Mouse (Mus musculus) hindbrain, embryonic 13.5 days (tissue): ENCODE results near the gene Rfc2. TPM values are rescaled to one million over a fixed set of nuclear protein-coding genes. Genes with fewer than 3 reads are reported as not detected.

ENCODE experiments used
- ATAC-seq: fragments of 200-750 bp; cut with Nextera tagmentation; 2 replicates; pipeline ENCODE4 v1.8.0; 2017; ENCODE audit warnings: moderate TSS enrichment; ENCODE audit not compliant: low FRiP score
- H3K27ac ChIP-seq: fragments of 300-500 bp; sonication (generic); 2 replicates; pipeline ENCODE4 v1.5.1; 2015; ENCODE audit warnings: inconsistent platforms, mild to moderate bottlenecking, moderate library complexity
- H3K27me3 ChIP-seq: fragments of 300-500 bp; sonication (generic); 2 replicates; pipeline ENCODE4 v1.6.1; 2015; ENCODE audit warnings: mild to moderate bottlenecking, inconsistent platforms
- H3K36me3 ChIP-seq: fragments of 300-500 bp; sonication (generic); 2 replicates; pipeline ENCODE4 v1.6.1; 2015; ENCODE audit warnings: mild to moderate bottlenecking, inconsistent platforms
- H3K4me1 ChIP-seq: fragments of 300-500 bp; sonication (generic); replicated peaks from 2 replicates; pipeline ENCODE4 v1.6.1; 2015; ENCODE audit warnings: inconsistent platforms
- H3K4me2 ChIP-seq: fragments of 300-500 bp; sonication (generic); 2 replicates; pipeline ENCODE4 v1.6.1; 2015; ENCODE audit warnings: inconsistent platforms, mild to moderate bottlenecking, moderate library complexity
- H3K4me3 ChIP-seq: fragments of 300-500 bp; sonication (generic); 2 replicates; pipeline ENCODE4 v1.5.1; 2015; ENCODE audit warnings: mild to moderate bottlenecking, inconsistent platforms
- H3K9ac ChIP-seq: fragments of 300-500 bp; sonication (generic); 2 replicates; pipeline ENCODE4 v1.6.1; 2015; ENCODE audit warnings: mild to moderate bottlenecking, inconsistent platforms
- H3K9me3 ChIP-seq: fragments of 300-500 bp; sonication (generic); 2 replicates; pipeline ENCODE4 v1.6.1; 2016; ENCODE audit warnings: inconsistent platforms
- whole genome bisulfite sequencing: fragments of 180-500 bp; shearing (Covaris S2); methylation state at CpG from one replicate; pipeline ENCODE4 v1.1.7; 2015; 5-methylcytosine and 5-hydroxymethylcytosine counted together
- polyA plus RNA-seq: library from polyadenylated mRNA; unstranded; fragments of >200 nt; fragmentation: Nextera tagmentation; extraction: Ambion mirVana; gene quantifications from 2 replicates; pipeline ENCODE4 v1.2.1, GENCODE M21; 2015

Gene Rfc2
- 192 and 194 TPM in 2 replicates for polyA plus RNA-seq

DNA sequence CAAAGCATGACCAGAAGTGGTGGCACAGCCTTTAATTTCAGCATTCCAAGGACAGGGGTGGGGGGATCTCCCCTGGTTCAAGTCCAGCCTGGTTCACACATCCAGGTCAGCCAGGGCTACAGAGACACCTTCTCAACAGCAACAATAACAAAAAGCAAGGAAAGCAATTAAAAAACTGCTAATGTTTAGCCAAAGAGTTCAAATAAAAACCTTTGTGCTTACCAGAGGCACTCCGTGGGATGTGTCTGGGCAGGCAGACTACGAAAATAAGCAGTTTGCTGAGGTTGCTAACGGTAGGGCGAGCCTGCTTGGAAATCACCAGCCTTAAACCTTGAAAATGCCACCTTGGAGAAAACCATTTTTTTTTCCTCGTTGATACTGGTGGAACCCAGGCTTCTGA lies at the start of gene Rfc2:
Gene Rfc2, plus strand, starts transcription at position 221 of the 400 bp plus-strand sequence.
- Histone ChIP-seq H3K27me3 (no peaks in the 10 kb centered on the region), H3K4me1 (peaks cover 14% of the 10 kb centered on the region), H3K9ac (no peak within 1 kb of the TSS), H3K27ac (no peak within 1 kb of the TSS), H3K4me2 (no peak within 1 kb of the TSS), H3K4me3 (no peak within 1 kb of the TSS), H3K9me3 (no peaks in the 10 kb centered on the region), H3K36me3 (no peaks in the 10 kb centered on the region)
- ATAC-seq: no peak
- WGBS: 81% methylated on average over 5 of the region's 5 CpGs

DNA sequence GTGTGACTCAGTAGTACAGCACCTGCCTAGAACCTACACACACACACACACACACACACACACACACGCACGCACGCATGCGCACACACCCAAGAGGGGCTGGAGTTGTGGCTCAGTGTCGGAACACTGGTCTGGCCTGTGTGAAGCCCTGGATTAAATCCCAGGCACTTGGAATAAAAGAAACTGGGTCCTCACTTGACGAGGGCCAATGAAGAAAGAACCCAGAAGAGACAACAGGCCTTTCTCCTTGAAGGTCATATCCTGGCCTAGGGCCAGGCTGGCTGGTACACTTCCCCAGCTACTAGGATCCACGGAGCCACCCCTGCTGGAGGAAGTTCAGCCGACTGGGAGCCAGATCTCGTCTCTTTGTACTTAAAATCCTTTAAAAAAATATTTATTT lies 49.6 kb upstream of the Rfc2 start:
- H3K27ac ChIP-seq: peak overlapping the region; percentile 64
- H3K4me1 ChIP-seq: peaks cover 28% of the 10 kb centered on the region
- no peaks in the 10 kb centered on the region for H3K27me3 ChIP-seq
- 85% methylated on average over 9 of the region's 9 CpGs for whole genome bisulfite sequencing
- H3K36me3 ChIP-seq: peaks cover 63% of the 10 kb centered on the region
- no peaks in the 10 kb centered on the region for H3K9me3 ChIP-seq
- no peak overlapping the region for H3K9ac ChIP-seq
- ATAC-seq: no peak; the same call in 1 of the 2 replicates
- no peak overlapping the region for H3K4me3 ChIP-seq
- no peak overlapping the region for H3K4me2 ChIP-seq

DNA sequence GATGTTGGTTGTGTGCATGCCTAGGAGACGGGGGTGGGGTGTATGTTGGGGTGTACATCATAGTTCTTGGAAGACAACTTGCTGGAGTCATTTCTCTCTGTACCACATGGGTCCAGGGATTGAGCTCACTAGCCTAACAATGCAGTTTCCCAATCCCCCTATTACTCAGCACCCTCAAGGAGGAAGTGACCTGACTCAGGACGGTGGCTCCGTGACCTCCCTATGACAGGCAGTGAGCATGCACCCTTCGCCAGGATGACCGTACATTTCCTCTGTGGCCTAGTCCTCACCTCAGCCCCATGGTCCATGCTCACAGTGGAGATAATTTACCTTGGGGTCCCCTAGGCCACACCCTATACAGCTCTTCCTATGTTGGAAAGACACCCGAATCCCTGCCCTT lies 48.7 kb upstream of the Rfc2 start:
- Histone ChIP-seq H3K27ac (no peak overlapping the region), H3K4me2 (no peak overlapping the region), H3K4me1 (peaks cover 28% of the 10 kb centered on the region), H3K4me3 (no peak overlapping the region), H3K9me3 (no peaks in the 10 kb centered on the region), H3K9ac (no peak overlapping the region), H3K27me3 (no peaks in the 10 kb centered on the region), H3K36me3 (peaks cover 69% of the 10 kb centered on the region)
- no peak for ATAC-seq
- 100% methylated on average over 6 of the region's 6 CpGs for WGBS

DNA sequence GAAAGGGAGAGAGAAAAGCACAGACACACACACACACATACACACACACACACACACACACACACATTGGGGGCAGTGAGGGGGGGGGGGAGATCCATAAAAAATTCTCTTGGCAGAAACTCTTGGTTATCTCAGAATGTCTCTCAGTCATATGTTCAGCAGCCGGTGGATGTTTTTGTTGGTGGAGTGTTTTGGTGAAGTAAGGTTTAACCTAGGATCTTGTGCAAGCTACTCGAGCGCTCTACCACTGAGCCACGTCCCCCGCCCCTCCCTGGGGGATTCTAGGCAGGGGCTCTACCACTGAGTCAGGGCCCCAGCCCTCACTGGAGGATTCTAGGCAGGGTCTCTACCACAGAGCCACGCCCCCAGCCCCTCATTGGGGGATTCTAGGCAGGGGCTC lies 45.1 kb upstream of the Rfc2 start:
- Histone ChIP-seq H3K9me3 (no peaks in the 10 kb centered on the region), H3K27ac (no peak overlapping the region), H3K36me3 (peaks cover 68% of the 10 kb centered on the region), H3K4me3 (no peak overlapping the region), H3K27me3 (no peaks in the 10 kb centered on the region), H3K9ac (no peak overlapping the region), H3K4me2 (no peak overlapping the region), H3K4me1 (peaks cover 26% of the 10 kb centered on the region)
- 96% methylated on average over 6 of the region's 6 CpGs for WGBS
- no peak for ATAC-seq

DNA sequence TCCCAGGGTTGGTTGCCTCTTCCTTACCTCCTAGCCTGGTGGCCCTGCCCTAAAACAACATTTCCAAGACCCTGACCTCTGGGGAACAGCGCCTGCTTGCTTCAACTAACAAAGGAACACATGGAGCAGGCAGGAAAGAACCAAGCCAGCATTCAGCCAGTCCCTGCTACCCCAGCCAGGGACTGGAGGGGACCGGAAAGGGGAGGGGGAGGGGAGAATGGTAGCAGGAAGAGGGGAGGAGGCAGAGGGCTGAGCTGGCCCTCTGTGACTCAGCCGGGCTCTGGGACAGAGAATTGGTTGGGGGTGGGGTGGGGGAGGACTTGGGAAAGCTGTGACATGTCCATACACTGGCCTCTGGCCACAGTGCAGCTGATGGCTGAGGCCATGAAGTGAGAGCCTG lies 41.3 kb upstream of the Rfc2 start:
- H3K27ac ChIP-seq: peak overlapping the region; percentile 52
- peak; percentile 33; the same call in 1 of the 2 replicates for ATAC-seq
- H3K9me3 ChIP-seq: no peaks in the 10 kb centered on the region
- no peak overlapping the region for H3K4me3 ChIP-seq
- no peaks in the 10 kb centered on the region for H3K27me3 ChIP-seq
- no peak overlapping the region for H3K9ac ChIP-seq
- no peak overlapping the region for H3K4me2 ChIP-seq
- WGBS: 2% methylated on average over 3 of the region's 3 CpGs
- H3K36me3 ChIP-seq: peaks cover 35% of the 10 kb centered on the region
- peaks cover 49% of the 10 kb centered on the region for H3K4me1 ChIP-seq

DNA sequence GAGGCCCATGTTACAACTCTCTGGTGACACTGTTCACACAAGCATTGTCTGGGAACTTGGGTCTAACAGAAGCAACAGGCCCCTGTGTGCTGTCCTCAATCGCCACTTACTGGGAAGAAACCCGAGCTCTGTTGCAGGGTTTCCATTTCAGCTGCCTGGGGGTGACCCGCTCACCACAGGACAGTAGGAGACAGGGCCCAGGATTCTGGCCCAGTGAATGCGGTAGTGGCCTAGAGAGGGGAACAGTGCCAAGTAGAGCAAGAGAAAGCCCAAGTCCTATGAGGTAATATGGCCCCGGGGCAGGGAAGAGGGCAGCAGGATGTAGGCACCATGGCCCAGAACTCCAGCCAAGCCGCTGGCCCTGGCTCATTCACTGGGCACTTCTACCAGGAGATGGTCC lies 40.3 kb upstream of the Rfc2 start:
- Histone ChIP-seq H3K36me3 (peaks cover 27% of the 10 kb centered on the region), H3K27me3 (no peaks in the 10 kb centered on the region), H3K27ac (no peak overlapping the region), H3K9me3 (no peaks in the 10 kb centered on the region), H3K4me1 (peaks cover 55% of the 10 kb centered on the region), H3K4me2 (no peak overlapping the region), H3K9ac (no peak overlapping the region), H3K4me3 (no peak overlapping the region)
- WGBS: 84% methylated on average over 6 of the region's 6 CpGs
- ATAC-seq: no peak

DNA sequence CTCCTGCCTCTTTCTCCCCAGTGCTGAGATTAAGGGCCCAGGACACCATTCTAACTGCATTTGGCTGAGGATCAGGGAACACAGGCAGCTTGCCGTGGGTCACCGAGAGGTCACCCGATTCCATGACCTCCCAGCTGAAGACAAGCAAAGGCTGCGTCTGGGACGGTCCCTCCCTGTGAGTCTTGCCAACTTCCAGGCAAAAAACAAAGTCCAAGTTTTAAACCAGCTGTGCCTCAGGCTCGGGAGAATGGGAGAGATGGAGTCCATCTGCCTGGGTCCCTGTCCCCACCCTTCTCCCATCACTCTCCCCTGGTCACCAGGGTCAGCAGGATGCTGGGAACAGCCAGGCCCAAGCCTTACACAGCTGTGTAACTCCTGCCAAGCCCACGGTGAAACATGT lies 39.5 kb upstream of the Rfc2 start:
- H3K4me1 ChIP-seq: peaks cover 62% of the 10 kb centered on the region
- no peak overlapping the region; the same call in 1 of the 2 replicates for H3K27ac ChIP-seq
- no peaks in the 10 kb centered on the region for H3K9me3 ChIP-seq
- peaks cover 26% of the 10 kb centered on the region for H3K36me3 ChIP-seq
- ATAC-seq: no peak
- no peak overlapping the region for H3K4me3 ChIP-seq
- no peak overlapping the region for H3K4me2 ChIP-seq
- H3K9ac ChIP-seq: no peak overlapping the region
- H3K27me3 ChIP-seq: no peaks in the 10 kb centered on the region
- 31% methylated on average over 7 of the region's 7 CpGs for WGBS

DNA sequence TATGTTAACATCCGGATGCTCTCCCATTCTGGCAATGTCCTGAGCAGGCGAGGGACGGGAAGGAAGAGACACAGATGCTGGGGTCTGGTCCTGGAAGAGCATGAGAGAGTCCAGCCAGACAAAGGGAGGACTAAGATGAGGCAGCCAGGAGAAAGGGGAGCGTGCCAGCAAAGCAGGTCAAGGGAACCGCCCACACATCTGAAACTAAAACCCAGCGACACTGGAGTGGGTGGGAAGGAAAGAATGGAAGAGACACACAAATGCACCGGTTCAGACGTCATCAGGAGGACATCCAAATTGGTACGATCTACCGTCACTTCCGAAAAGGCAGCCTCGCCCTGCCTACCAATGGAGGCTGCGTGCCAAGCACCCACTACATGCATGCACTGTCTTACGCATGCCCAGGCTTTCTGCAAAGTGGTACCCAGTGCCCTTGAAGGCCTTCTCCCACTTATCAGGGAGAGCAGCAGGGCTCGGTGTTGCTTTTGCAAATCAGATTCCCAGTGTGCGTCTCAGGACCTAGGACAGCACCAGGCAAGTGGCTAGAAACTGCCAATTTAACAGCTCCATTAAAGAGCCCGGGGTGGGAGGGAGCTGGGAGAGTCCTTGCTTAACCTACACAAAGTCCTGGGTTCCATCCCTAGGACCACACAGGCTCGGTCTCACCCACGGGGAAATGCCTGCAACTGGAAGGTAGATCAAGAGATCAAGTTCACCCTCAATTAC lies 36.5 kb upstream of the Rfc2 start:
- Histone ChIP-seq H3K9ac (no peak overlapping the region), H3K27me3 (no peaks in the 10 kb centered on the region), H3K9me3 (no peaks in the 10 kb centered on the region), H3K27ac (0 out of 2 replicates have a peak overlapping the region, but pooled peaks have one; percentile 3), H3K4me1 (peaks cover 84% of the 10 kb centered on the region), H3K4me2 (no peak overlapping the region; the same call in 1 of the 2 replicates), H3K4me3 (no peak overlapping the region), H3K36me3 (peaks cover 5% of the 10 kb centered on the region)
- WGBS: 63% methylated on average over 19 of the region's 19 CpGs
- no peak for ATAC-seq

DNA sequence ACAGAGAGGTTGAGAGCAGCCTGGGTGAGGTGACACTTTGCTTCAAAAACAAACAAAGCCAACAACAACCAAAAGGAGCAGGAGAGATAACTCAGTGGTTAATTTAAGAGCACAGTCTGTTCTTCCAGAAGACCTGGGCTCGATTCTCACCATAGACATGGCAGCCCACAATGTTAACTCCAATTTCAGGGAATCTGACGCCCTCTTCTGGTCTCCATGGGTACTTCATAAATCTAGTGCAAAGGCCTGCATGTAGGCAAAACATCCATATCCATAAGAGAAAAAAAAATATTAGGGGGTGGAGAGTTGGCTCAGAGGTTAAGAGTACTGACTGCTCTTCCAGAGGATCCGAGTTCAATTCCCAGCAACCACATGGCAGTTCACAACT lies 35.9 kb upstream of the Rfc2 start:
- no peak for ATAC-seq
- Histone ChIP-seq H3K4me2 (no peak overlapping the region), H3K36me3 (peaks cover 5% of the 10 kb centered on the region), H3K27ac (no peak overlapping the region), H3K27me3 (no peaks in the 10 kb centered on the region), H3K4me1 (peaks cover 84% of the 10 kb centered on the region), H3K9ac (no peak overlapping the region), H3K4me3 (no peak overlapping the region), H3K9me3 (no peaks in the 10 kb centered on the region)
- 62% methylated on average over 3 of the region's 3 CpGs for WGBS

DNA sequence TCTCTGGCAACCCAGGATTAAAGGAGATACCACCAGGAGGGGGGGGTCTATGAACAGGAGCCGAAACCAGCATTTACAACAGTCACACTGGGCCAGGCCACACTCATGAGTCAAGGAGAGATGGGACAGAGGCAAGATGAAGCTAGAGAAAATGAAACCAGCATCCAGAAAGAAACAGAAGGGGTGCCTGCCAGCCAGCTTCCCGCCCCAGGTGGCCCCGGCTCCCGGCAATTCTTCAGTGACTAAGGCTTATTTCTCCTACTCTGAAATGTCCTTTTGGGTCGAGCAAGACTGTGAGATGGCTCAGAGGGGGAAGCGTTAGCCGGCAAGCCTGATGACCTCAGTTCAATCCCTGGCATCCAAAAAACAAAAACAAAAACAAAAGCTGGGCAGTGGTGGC lies 34.4 kb upstream of the Rfc2 start:
- no peak overlapping the region for H3K4me3 ChIP-seq

DNA sequence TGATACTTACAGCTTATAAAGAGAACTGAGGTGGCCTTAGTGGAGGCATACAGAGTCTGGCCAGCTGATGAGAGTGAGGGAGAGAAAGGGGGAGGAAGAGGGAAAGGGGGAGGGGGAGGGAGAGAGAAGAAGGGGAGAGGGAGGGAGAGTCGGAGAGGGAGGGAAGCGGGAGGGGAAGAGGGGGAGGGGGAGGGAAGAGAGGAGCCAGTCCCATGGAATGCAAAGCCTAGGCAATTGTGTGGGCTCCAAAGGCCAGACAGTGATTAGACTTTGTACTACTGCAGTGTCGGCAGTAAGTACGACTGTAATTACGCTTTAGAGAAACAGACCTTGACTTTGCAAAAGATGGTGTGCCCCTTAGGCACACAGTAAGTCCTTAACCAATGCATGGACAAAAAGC lies 32.9 kb upstream of the Rfc2 start:
- H3K4me1 ChIP-seq: peaks cover 76% of the 10 kb centered on the region
- H3K36me3 ChIP-seq: peaks cover 5% of the 10 kb centered on the region

More for the DNA sequence above, 34.4 kb upstream of the Rfc2 start:
- no peak overlapping the region for H3K4me2 ChIP-seq
- 80% methylated on average over 7 of the region's 7 CpGs for WGBS
- H3K27ac ChIP-seq: no peak overlapping the region
- no peaks in the 10 kb centered on the region for H3K9me3 ChIP-seq
- peaks cover 5% of the 10 kb centered on the region for H3K36me3 ChIP-seq
- ATAC-seq: no peak
- H3K4me1 ChIP-seq: peaks cover 79% of the 10 kb centered on the region
- H3K9ac ChIP-seq: 0 out of 2 replicates have a peak overlapping the region, but pooled peaks have one; percentile 35
- H3K27me3 ChIP-seq: no peaks in the 10 kb centered on the region

DNA sequence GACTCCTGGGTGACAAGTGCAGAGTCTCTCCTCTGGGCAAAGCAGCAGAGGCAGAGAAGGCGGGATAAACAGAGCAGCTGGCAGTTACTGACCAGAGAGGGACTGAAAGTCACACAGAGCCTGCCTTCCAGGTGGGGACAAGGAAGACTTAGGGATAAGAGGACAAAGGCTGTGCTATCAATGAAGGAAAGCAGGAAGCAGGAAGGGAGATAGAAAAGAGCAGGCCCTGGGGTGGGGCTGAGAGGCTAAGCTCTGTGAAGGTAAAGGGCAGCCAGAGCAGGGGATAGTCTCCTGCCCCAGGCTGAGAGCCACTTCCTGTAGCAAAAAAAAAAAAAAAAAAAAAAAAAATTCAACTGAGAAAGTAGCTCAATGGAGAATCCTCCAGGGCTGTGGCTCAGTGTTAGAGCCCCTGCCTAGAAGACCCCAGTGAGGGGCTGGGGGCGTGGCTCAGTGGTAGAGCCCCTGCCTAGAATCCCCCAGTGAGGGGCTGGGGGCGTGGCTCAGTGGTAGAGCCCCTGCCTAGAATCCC lies 31.5 kb upstream of the Rfc2 start:
- Histone ChIP-seq H3K27me3 (no peaks in the 10 kb centered on the region), H3K36me3 (no peaks in the 10 kb centered on the region; the same call in none of the 2 replicates), H3K9me3 (no peaks in the 10 kb centered on the region), H3K4me2 (peak overlapping the region; percentile 98), H3K4me1 (peaks cover 69% of the 10 kb centered on the region), H3K9ac (peak overlapping the region; percentile 24), H3K4me3 (peak overlapping the region; percentile 91), H3K27ac (no peak overlapping the region)
- ATAC-seq: no peak
- WGBS: 97% methylated on average over 3 of the region's 3 CpGs

More for the DNA sequence above, 32.9 kb upstream of the Rfc2 start:
- WGBS: 54% methylated on average over 5 of the region's 5 CpGs
- no peak overlapping the region for H3K4me3 ChIP-seq
- no peaks in the 10 kb centered on the region for H3K9me3 ChIP-seq
- no peak overlapping the region for H3K27ac ChIP-seq
- H3K9ac ChIP-seq: no peak overlapping the region
- H3K27me3 ChIP-seq: no peaks in the 10 kb centered on the region
- peak overlapping the region; percentile 30 for H3K4me2 ChIP-seq
- ATAC-seq: no peak

DNA sequence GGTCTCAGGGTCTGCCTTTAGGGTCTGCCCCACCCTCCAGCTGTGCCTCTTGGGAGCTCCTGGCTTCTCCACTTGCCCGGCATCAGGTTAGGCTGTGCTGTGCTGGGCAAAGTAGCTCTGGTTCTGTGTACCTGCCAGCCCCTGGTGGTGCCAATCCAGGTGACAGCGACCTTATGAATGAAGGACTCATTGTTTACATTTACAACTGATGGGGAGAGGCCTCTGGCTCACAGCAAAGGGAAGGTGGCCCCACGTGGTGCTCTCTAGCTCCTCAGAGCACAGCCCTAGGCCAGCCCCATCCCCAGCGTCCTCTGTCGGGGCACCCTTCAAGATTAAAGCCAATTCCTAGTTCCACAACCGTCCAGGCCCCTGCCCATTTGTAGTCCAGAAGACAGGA lies 30.3 kb upstream of the Rfc2 start:
- whole genome bisulfite sequencing: 9% methylated on average over 6 of the region's 6 CpGs
- no peak; the same call in 1 of the 2 replicates for ATAC-seq
- H3K36me3 ChIP-seq: no peaks in the 10 kb centered on the region
- H3K4me2 ChIP-seq: peak overlapping the region; percentile 98
- peak overlapping the region; percentile 99 for H3K9ac ChIP-seq
- no peaks in the 10 kb centered on the region for H3K27me3 ChIP-seq
- H3K9me3 ChIP-seq: no peaks in the 10 kb centered on the region
- peaks cover 72% of the 10 kb centered on the region for H3K4me1 ChIP-seq
- peak overlapping the region; percentile 99 for H3K27ac ChIP-seq
- H3K4me3 ChIP-seq: peak overlapping the region; percentile 91
